Mouse (Mus musculus) kidney, adult 2 months (tissue): Measurements from ENCODE around the gene Aanat. TPM values are rescaled to one million over a fixed set of nuclear protein-coding genes. Genes with fewer than 3 reads are reported as not detected.
"Not testable (repeated sequence)": the region's sequence is repeated elsewhere in the genome, so short reads cannot be mapped to it uniquely, and the experiment has no call there.

Experiments
- DNase-seq: peaks from one replicate; pipeline ENCODE4 v3.0.0; 2021
- H3K27ac ChIP-seq: fragments of 200-500 bp; 2 replicates; pipeline ENCODE4 v1.5.1; 2012; ENCODE audit warnings: low read depth, low read length, control low read depth, inconsistent platforms; ENCODE audit not compliant: insufficient read depth
- H3K27me3 ChIP-seq: fragments of 200-500 bp; replicated peaks from 2 replicates; pipeline ENCODE4 v1.6.1; 2012; ENCODE audit warnings: mild to moderate bottlenecking, moderate library complexity, low read length, inconsistent platforms; ENCODE audit not compliant: control insufficient read depth, insufficient read depth
- H3K36me3 ChIP-seq: fragments of 200-500 bp; 2 replicates; pipeline ENCODE4 v1.6.1; 2012; ENCODE audit warnings: mild to moderate bottlenecking, moderate library complexity, low read length, inconsistent platforms; ENCODE audit not compliant: control insufficient read depth, insufficient read depth
- H3K4me1 ChIP-seq: fragments of 200-500 bp; 2 replicates; pipeline ENCODE4 v1.6.1; 2011; ENCODE audit warnings: low read length; ENCODE audit not compliant: control insufficient read depth, insufficient read depth
- H3K4me3 ChIP-seq: fragments of 200-500 bp; 2 replicates; pipeline ENCODE4 v1.5.1; 2011; ENCODE audit warnings: mild to moderate bottlenecking, low read depth, low read length, control low read depth; ENCODE audit not compliant: insufficient read depth
- CTCF ChIP-seq: fragments of 200-500 bp; conservative IDR thresholded peaks from 2 replicates; pipeline ENCODE4 v1.5.1; 2011; ENCODE audit warnings: low read depth, mild to moderate bottlenecking, control low read depth, low read length, moderate library complexity, mixed read lengths; ENCODE audit not compliant: insufficient read depth, insufficient read length
- POLR2A ChIP-seq: fragments of 200-500 bp; IDR thresholded peaks from one replicate; pipeline ENCODE4 v1.6.1; 2011; ENCODE audit warnings: low read depth, low read length, control low read depth
- WGBS: fragments of 180-500 bp; shearing (Covaris S2); methylation state at CpG from one replicate; pipeline ENCODE4 v1.1.7; 2018; 5-methylcytosine and 5-hydroxymethylcytosine counted together
- polyA plus RNA-seq: library from polyadenylated mRNA; depleted of rRNA; stranded (reverse); fragments of >200 nt; gene quantifications from 2 replicates; pipeline ENCODE4 v1.2.3, GENCODE M21; 2012

The Aanat gene
- polyA plus RNA-seq, 1 experiment = not detected

DNA sequence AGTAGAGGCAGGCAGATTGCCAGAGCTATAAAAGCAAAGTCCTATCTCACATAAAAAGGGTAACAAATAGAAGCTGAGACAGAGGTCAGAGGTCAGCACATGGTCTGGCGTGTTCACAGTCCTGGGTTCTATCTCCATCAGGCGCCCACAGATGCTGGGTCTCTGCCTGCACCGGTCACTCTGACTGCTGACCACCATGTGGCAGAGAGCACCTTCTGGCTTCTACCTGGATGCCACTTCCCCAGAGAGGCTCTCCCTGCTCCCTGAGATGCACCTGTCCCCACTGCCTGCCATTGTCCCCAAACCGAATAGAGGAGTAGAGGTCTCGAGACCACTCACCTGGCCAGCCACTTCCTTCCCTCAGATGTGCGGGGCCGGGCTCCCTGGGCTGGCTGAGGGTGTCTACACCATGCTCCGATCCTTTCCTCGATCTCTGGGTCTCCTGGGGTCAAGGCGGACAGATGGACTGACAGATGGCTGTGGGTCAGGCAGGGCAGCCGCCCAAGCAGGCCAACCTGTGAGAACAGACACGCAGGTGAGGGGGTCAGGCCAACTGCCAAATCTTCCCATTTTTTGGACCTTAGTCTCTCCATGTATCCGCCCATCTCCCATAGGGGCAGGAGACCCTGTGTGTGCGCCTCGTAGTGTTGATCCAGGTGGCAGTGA, 23.9 kb downstream of the Aanat start:
- no peaks in the 10 kb centered on the region for H3K27me3 ChIP-seq
- H3K4me1 ChIP-seq = peaks cover 2% of the 10 kb centered on the region; the same call in 1 of the 2 replicates
- DNase-seq = no peak
- 86% methylated on average over 15 of the region's 15 CpGs for WGBS
- H3K4me3 ChIP-seq = no peak overlapping the region
- TF ChIP-seq POLR2A (no peak), CTCF (no peak)
- no peak overlapping the region for H3K27ac ChIP-seq
- no peaks in the 10 kb centered on the region; the same call in none of the 2 replicates for H3K36me3 ChIP-seq

GRCm38 (mm10) chr11:116611168-116611567, 24.9 kb downstream of the Aanat start:
- H3K4me3 ChIP-seq, H3K36me3 ChIP-seq, H3K27ac ChIP-seq, H3K4me1 ChIP-seq, H3K27me3 ChIP-seq, DNase-seq: not testable (repeated sequence)
- 74% methylated on average over 9 of the region's 9 CpGs for WGBS

- Histone ChIP-seq H3K4me3 (no peak overlapping the region), H3K4me1 (peaks cover 12% of the 10 kb centered on the region), H3K27ac (no peak overlapping the region), H3K36me3 (no peaks in the 10 kb centered on the region; the same call in 1 of the 2 replicates), H3K27me3 (no peaks in the 10 kb centered on the region)
- no peak for TF ChIP-seq POLR2A
- no peak for TF ChIP-seq CTCF
- 91% methylated on average over 9 of the region's 9 CpGs for WGBS
- no peak for DNase-seq
Measured at GRCm38 (mm10) chr11:116611883-116612282, 25.7 kb downstream of the Aanat start.

DNA sequence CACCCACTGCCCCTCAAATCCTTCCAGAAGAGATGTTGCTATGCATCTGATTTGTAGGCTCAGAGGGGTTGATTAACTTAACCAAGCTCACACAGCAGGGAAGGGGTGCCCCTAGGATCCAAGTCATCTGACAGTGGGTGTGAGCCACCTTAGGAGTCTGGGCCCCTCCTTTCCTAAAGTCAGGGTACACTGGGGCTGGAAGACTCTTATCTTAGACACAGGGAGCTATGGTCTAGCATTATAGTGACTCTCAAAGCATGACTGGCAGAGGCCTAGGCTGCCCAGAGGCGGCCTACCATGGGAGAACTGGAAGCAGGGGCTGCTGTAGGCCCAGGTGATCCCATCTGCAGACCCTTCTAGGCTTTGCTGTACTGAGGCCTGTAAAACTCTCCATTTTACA, 26.3 kb downstream of the Aanat start:
- WGBS = 100% methylated on average over 1 of the region's 1 CpGs
- no peak overlapping the region for H3K4me3 ChIP-seq
- no peaks in the 10 kb centered on the region; the same call in 1 of the 2 replicates for H3K36me3 ChIP-seq
- DNase-seq = no peak
- H3K4me1 ChIP-seq = peaks cover 12% of the 10 kb centered on the region
- H3K27ac ChIP-seq = no peak overlapping the region
- no peak for TF ChIP-seq POLR2A
- no peaks in the 10 kb centered on the region for H3K27me3 ChIP-seq

DNA sequence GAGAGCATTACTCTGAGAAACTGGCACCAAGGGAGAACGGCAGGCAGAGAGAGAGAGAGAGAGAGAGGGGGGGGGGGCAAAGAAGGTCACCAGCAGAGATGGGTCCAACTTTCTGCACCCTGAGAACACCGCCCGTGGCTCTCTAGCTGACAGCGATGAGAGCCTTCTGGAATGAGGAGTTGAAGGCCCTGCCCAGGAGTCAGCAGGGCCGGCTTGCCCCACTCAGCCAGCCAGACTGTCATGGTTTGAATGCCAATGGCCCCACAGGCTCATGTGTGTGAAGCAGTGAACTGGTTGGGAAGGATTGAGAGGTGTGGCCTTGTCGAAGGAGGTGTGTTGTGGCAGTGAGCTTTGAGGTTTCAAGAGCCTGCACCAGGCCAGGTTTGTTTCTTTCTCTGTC, 27.0 kb downstream of the Aanat start:
- no peak overlapping the region for H3K27ac ChIP-seq
- 81% methylated on average over 6 of the region's 6 CpGs for WGBS
- H3K27me3 ChIP-seq = no peaks in the 10 kb centered on the region
- H3K4me1 ChIP-seq = peaks cover 12% of the 10 kb centered on the region
- no peak overlapping the region for H3K4me3 ChIP-seq
- TF ChIP-seq POLR2A (no peak), CTCF (no peak)
- no peaks in the 10 kb centered on the region for H3K36me3 ChIP-seq
- no peak for DNase-seq

DNA sequence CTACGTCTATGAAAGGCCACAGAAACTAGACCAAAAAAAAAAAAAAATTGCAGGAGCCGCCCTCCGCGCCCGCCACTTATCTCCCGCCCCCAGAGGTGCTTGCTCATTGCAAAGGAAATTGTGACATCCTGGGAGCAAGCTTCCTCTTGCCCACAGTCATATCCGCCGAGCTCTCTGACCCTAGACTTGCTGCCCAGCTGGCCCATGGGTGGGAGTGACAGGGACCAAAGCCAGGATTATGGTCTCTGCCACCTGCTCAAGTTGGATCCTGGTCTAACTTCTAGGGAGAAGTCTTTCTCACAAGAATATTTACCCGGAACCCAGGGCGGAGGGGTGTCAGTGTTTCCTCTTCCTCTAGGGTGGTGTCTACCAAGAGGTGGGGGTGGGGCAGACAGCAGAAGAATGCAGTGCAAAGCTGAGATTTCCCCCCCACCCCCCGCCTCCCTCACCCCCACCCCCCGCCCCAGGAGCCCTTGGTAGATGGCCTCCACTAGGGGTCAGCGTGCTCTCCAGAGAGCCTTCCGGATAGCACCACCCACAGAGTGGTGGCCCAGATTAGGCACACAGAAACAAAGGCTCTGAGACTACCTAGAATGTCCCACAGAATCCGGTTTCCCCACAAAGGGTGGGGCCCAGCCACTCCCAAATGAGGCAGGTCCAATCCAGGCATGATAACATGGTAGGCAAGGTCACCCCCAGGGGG, 29.7 kb downstream of the Aanat start:
- Histone ChIP-seq H3K4me3 (no peak overlapping the region), H3K27ac (peak overlapping the region; percentile 59), H3K27me3 (no peaks in the 10 kb centered on the region), H3K4me1 (peaks cover 27% of the 10 kb centered on the region), H3K36me3 (no peaks in the 10 kb centered on the region)
- DNase-seq = peak; percentile 72
- 26% methylated on average over 15 of the region's 15 CpGs for WGBS
- TF ChIP-seq POLR2A (no peak), CTCF (peak; percentile 34)

DNA sequence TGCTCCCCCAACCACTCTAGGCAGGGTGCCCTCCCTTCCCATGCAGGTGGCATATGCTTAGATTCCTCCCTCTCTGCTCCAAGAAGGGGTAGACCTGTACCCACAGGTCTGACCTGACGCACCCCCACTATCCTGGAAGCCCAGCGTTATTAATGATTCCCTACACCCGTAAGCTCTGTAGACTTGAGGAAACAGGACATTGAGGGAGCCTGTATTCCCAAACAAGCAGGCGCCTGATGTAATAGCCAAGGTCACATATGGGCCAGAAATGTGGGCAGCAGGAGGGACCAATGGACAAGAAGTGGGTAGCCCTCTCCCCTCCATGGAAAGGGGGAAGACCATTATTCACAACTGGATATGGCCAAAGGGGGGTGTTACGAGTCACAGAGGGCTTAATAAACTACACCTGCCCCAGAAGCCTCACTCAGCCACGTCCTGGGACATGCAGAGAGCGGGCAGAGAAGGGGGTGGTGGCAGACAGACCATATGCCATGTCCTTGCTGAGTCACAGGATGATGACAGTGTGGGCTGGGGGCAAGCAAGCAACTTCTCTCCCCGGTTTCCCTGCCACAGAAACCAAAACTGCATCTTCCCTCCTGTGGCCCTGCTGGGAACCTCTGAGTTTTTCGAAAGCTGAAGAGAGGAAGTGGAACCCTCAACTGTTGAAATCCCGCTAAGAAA, 30.3 kb downstream of the Aanat start:
- H3K4me3 ChIP-seq = no peak overlapping the region
- WGBS = 65% methylated on average over 10 of the region's 10 CpGs
- peaks cover 34% of the 10 kb centered on the region for H3K4me1 ChIP-seq
- TF ChIP-seq POLR2A = no peak
- TF ChIP-seq CTCF = no peak
- H3K36me3 ChIP-seq = no peaks in the 10 kb centered on the region
- no peak for DNase-seq
- peak overlapping the region; percentile 44 for H3K27ac ChIP-seq
- H3K27me3 ChIP-seq = no peaks in the 10 kb centered on the region
